Mouse (Mus musculus): ENCODE measurements around the gene Slc35b1. TPM values are rescaled to one million over a fixed set of nuclear protein-coding genes. Genes with fewer than 3 reads are reported as not detected.

Slc35b1 gene
- polyA plus RNA-seq, 1 experiment from 2014 or later, result 154 TPM

GRCm38 (mm10) chr11:95358263-95358662 lies 26.2 kb upstream of the Slc35b1 start:
- Histone ChIP-seq H3K36me3 (ENCODE audit: control insufficient read depth, insufficient read depth) (no peaks in the 10 kb centered on the region), H3K9me3 (ENCODE audit: control insufficient read depth, low read length) (no peaks in the 10 kb centered on the region), H3K27me3 (replicated peaks; ENCODE audit: control insufficient read depth, insufficient read depth, low read length) (no peaks in the 10 kb centered on the region), H3K4me1 (replicated peaks; ENCODE audit: control insufficient read depth, insufficient read depth, low read length) (peaks cover 7% of the 10 kb centered on the region), H3K4me3 (replicated peaks; ENCODE audit: low read length) (no peak overlapping the region), H3K9ac (replicated peaks; ENCODE audit: low read depth, low read length) (no peak overlapping the region), H3K27ac (ENCODE audit: low read length) (no peak overlapping the region), H3K4me2 (ENCODE audit: low read length) (no peak overlapping the region)
- 59% methylated on average over 3 of the region's 3 CpGs for WGBS
- no peak for ATAC-seq

GRCm38 (mm10) chr11:95364388-95364787 lies 20.1 kb upstream of the Slc35b1 start:
- H3K27ac ChIP-seq (ENCODE audit: low read length), result no peak overlapping the region
- 0 out of 2 replicates have a peak, but pooled peaks cover 5% of the 10 kb centered on the region for H3K4me1 ChIP-seq (replicated peaks; ENCODE audit: control insufficient read depth, insufficient read depth, low read length)
- no peaks in the 10 kb centered on the region for H3K9me3 ChIP-seq (ENCODE audit: control insufficient read depth, low read length)
- 88% methylated on average over 5 of the region's 5 CpGs for WGBS
- no peak overlapping the region for H3K4me3 ChIP-seq (replicated peaks; ENCODE audit: low read length)
- no peak overlapping the region for H3K9ac ChIP-seq (replicated peaks; ENCODE audit: low read depth, low read length)
- H3K27me3 ChIP-seq (replicated peaks; ENCODE audit: control insufficient read depth, insufficient read depth, low read length), result no peaks in the 10 kb centered on the region
- no peak overlapping the region for H3K4me2 ChIP-seq (ENCODE audit: low read length)
- no peaks in the 10 kb centered on the region for H3K36me3 ChIP-seq (ENCODE audit: control insufficient read depth, insufficient read depth)
- no peak for ATAC-seq

- Histone ChIP-seq H3K9ac (replicated peaks; ENCODE audit: low read depth, low read length) (no peak overlapping the region), H3K9me3 (ENCODE audit: control insufficient read depth, low read length) (no peaks in the 10 kb centered on the region), H3K4me2 (ENCODE audit: low read length) (no peak overlapping the region), H3K4me1 (replicated peaks; ENCODE audit: control insufficient read depth, insufficient read depth, low read length) (0 out of 2 replicates have a peak, but pooled peaks cover 5% of the 10 kb centered on the region), H3K4me3 (replicated peaks; ENCODE audit: low read length) (no peak overlapping the region), H3K27ac (ENCODE audit: low read length) (0 out of 2 replicates have a peak overlapping the region, but pooled peaks have one; percentile 41), H3K36me3 (ENCODE audit: control insufficient read depth, insufficient read depth) (no peaks in the 10 kb centered on the region), H3K27me3 (replicated peaks; ENCODE audit: control insufficient read depth, insufficient read depth, low read length) (no peaks in the 10 kb centered on the region)
- WGBS, result 64% methylated on average over 10 of the region's 10 CpGs
- no peak for ATAC-seq
Observed at GRCm38 (mm10) chr11:95365596-95365995, 18.9 kb upstream of the Slc35b1 start.

- H3K4me1 ChIP-seq (replicated peaks; ENCODE audit: control insufficient read depth, insufficient read depth, low read length), result 0 out of 2 replicates have a peak, but pooled peaks cover 5% of the 10 kb centered on the region
- H3K36me3 ChIP-seq (ENCODE audit: control insufficient read depth, insufficient read depth), result no peaks in the 10 kb centered on the region
- H3K27ac ChIP-seq (ENCODE audit: low read length), result peak overlapping the region; percentile 4; the same call in 1 of the 2 replicates
- H3K9me3 ChIP-seq (ENCODE audit: control insufficient read depth, low read length), result no peaks in the 10 kb centered on the region
- 72% methylated on average over 6 of the region's 6 CpGs for WGBS
- no peak overlapping the region for H3K4me2 ChIP-seq (ENCODE audit: low read length)
- ATAC-seq, result 0 out of 2 replicates have a peak, but pooled peaks have one; percentile 23
- no peaks in the 10 kb centered on the region for H3K27me3 ChIP-seq (replicated peaks; ENCODE audit: control insufficient read depth, insufficient read depth, low read length)
- H3K9ac ChIP-seq (replicated peaks; ENCODE audit: low read depth, low read length), result 0 out of 2 replicates have a peak overlapping the region, but pooled peaks have one; percentile 3
- H3K4me3 ChIP-seq (replicated peaks; ENCODE audit: low read length), result no peak overlapping the region
Observed at GRCm38 (mm10) chr11:95366280-95366897, 18.1 kb upstream of the Slc35b1 start.

GRCm38 (mm10) chr11:95367011-95367735 lies 17.3 kb upstream of the Slc35b1 start:
- no peak overlapping the region for H3K4me2 ChIP-seq (ENCODE audit: low read length)
- H3K27ac ChIP-seq (ENCODE audit: low read length), result no peak overlapping the region
- H3K9ac ChIP-seq (replicated peaks; ENCODE audit: low read depth, low read length), result no peak overlapping the region
- H3K4me3 ChIP-seq (replicated peaks; ENCODE audit: low read length), result no peak overlapping the region
- 84% methylated on average over 8 of the region's 8 CpGs for WGBS
- H3K27me3 ChIP-seq (replicated peaks; ENCODE audit: control insufficient read depth, insufficient read depth, low read length), result no peaks in the 10 kb centered on the region
- no peaks in the 10 kb centered on the region for H3K36me3 ChIP-seq (ENCODE audit: control insufficient read depth, insufficient read depth)
- H3K9me3 ChIP-seq (ENCODE audit: control insufficient read depth, low read length), result no peaks in the 10 kb centered on the region
- H3K4me1 ChIP-seq (replicated peaks; ENCODE audit: control insufficient read depth, insufficient read depth, low read length), result 0 out of 2 replicates have a peak, but pooled peaks cover 5% of the 10 kb centered on the region
- ATAC-seq, result no peak

- WGBS, result 93% methylated on average over 8 of the region's 8 CpGs
- Histone ChIP-seq H3K27ac (ENCODE audit: low read length) (no peak overlapping the region), H3K9me3 (ENCODE audit: control insufficient read depth, low read length) (no peaks in the 10 kb centered on the region), H3K4me3 (replicated peaks; ENCODE audit: low read length) (no peak overlapping the region), H3K9ac (replicated peaks; ENCODE audit: low read depth, low read length) (no peak overlapping the region), H3K36me3 (ENCODE audit: control insufficient read depth, insufficient read depth) (no peaks in the 10 kb centered on the region), H3K4me1 (replicated peaks; ENCODE audit: control insufficient read depth, insufficient read depth, low read length) (0 out of 2 replicates have a peak, but pooled peaks cover 5% of the 10 kb centered on the region), H3K27me3 (replicated peaks; ENCODE audit: control insufficient read depth, insufficient read depth, low read length) (no peaks in the 10 kb centered on the region), H3K4me2 (ENCODE audit: low read length) (no peak overlapping the region)
- no peak for ATAC-seq
Observed at GRCm38 (mm10) chr11:95368231-95368823, 16.2 kb upstream of the Slc35b1 start.

GRCm38 (mm10) chr11:95368871-95369270 lies 15.6 kb upstream of the Slc35b1 start:
- no peaks in the 10 kb centered on the region for H3K36me3 ChIP-seq (ENCODE audit: control insufficient read depth, insufficient read depth)
- no peak overlapping the region for H3K4me3 ChIP-seq (replicated peaks; ENCODE audit: low read length)
- no peak for ATAC-seq
- H3K4me1 ChIP-seq (replicated peaks; ENCODE audit: control insufficient read depth, insufficient read depth, low read length), result 0 out of 2 replicates have a peak, but pooled peaks cover 5% of the 10 kb centered on the region
- no peak overlapping the region for H3K27ac ChIP-seq (ENCODE audit: low read length)
- H3K9ac ChIP-seq (replicated peaks; ENCODE audit: low read depth, low read length), result no peak overlapping the region
- no peaks in the 10 kb centered on the region for H3K27me3 ChIP-seq (replicated peaks; ENCODE audit: control insufficient read depth, insufficient read depth, low read length)
- H3K4me2 ChIP-seq (ENCODE audit: low read length), result no peak overlapping the region
- 87% methylated on average over 4 of the region's 4 CpGs for WGBS
- no peaks in the 10 kb centered on the region for H3K9me3 ChIP-seq (ENCODE audit: control insufficient read depth, low read length)

- no peaks in the 10 kb centered on the region for H3K36me3 ChIP-seq (ENCODE audit: control insufficient read depth, insufficient read depth)
- H3K9me3 ChIP-seq (ENCODE audit: control insufficient read depth, low read length), result no peaks in the 10 kb centered on the region
- no peaks in the 10 kb centered on the region for H3K27me3 ChIP-seq (replicated peaks; ENCODE audit: control insufficient read depth, insufficient read depth, low read length)
- WGBS, result 71% methylated on average over 15 of the region's 15 CpGs
- no peak overlapping the region for H3K4me2 ChIP-seq (ENCODE audit: low read length)
- no peak for ATAC-seq
- no peak overlapping the region for H3K27ac ChIP-seq (ENCODE audit: low read length)
- H3K9ac ChIP-seq (replicated peaks; ENCODE audit: low read depth, low read length), result no peak overlapping the region
- no peak overlapping the region for H3K4me3 ChIP-seq (replicated peaks; ENCODE audit: low read length)
- 0 out of 2 replicates have a peak, but pooled peaks cover 5% of the 10 kb centered on the region for H3K4me1 ChIP-seq (replicated peaks; ENCODE audit: control insufficient read depth, insufficient read depth, low read length)
Observed at GRCm38 (mm10) chr11:95369964-95370890, 14.3 kb upstream of the Slc35b1 start.

Data from forebrain, embryonic 16.5 days (tissue).